Mouse (Mus musculus) ovary, adult 10 weeks (tissue): ENCODE measurements around the gene Il33. TPM values are rescaled to one million over a fixed set of nuclear protein-coding genes. Genes with fewer than 3 reads are reported as not detected.

Experiments used
- polyA plus RNA-seq: library from polyadenylated mRNA; stranded (reverse); fragments of 350-450 nt; fragmentation: Illumina TruSeq; extraction: RNeasy Lipid Tissue Mini Kit (QIAGEN cat#74804); gene quantifications from one replicate; pipeline ENCODE4 v1.2.3, GENCODE M21; 2014

Il33 gene
- polyA plus RNA-seq: 19.6 TPM

DNA sequence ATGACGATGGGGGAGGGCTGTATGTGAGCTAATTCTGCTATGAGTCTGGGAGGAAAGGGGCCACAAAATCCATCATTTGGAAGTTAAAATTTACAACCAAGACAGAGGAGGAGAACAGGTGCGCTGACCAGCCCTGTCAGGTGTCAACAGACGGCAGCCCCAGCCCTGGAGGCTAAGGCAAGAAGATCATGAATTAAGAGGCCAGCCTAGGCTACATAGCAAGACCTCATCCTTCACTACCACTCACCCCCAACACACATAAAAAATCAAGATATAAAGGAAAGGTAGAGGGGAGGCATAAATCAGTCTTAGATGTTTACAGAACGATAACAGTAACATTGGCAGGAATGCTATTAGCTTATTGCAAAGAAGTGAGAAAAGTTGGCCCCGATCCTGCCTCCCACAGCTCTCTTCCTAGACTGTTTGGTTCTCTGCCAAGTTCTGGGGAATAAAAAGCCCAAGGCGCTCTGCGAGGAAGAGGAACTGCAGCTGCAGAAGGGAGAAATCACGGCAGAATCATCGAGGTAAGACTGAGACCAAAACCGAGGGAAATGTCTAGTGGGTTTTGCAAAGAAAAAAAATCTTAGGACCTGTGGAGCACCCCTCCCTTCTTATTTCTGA, at the start of gene Il33:
Gene Il33 (plus strand): TSS at position 477 of the 621 bp plus-strand sequence.

DNA sequence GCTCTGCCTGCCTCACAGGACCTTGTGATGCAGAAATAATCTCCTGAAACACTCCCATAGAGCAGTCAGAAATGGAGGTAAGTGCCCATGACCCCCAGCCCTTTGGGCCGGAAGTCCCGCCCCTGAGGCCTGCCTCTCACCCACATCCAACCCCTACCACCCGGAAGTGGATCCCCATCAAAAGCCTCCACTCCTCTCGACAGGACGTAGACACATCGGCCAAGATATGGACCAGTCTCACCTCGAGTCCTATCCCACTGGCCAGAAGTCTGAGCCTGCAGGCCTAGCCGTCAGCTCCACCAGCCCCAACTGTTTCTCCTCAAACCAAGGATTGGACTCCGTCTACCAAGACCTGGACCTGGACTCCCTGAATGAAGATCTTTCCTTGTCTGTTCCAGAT, 78.7 kb downstream of the Il33 start, which contains the start of gene Trpd52l3:
Gene Trpd52l3 (plus strand): TSS at position 170 of the 400 bp plus-strand sequence.

Other genes starting within 250 kb of the Il33 start
- not detected for gene Mlana, start 227.3 kb upstream of the Il33 start, polyA plus RNA-seq
- gene 9930021J03Rik, start 119.1 kb upstream of the Il33 start, polyA plus RNA-seq: 78.6 TPM
- 34.6 TPM for gene Ranbp6, start 112.1 kb upstream of the Il33 start, polyA plus RNA-seq
- gene Trpd52l3, start 78.7 kb downstream of the Il33 start, polyA plus RNA-seq: not detected
- gene Uhrf2, start 105.4 kb downstream of the Il33 start, polyA plus RNA-seq: 109 TPM